Mouse (Mus musculus): Measurements from ENCODE around the gene Padi4.

Gene Padi4

DNA sequence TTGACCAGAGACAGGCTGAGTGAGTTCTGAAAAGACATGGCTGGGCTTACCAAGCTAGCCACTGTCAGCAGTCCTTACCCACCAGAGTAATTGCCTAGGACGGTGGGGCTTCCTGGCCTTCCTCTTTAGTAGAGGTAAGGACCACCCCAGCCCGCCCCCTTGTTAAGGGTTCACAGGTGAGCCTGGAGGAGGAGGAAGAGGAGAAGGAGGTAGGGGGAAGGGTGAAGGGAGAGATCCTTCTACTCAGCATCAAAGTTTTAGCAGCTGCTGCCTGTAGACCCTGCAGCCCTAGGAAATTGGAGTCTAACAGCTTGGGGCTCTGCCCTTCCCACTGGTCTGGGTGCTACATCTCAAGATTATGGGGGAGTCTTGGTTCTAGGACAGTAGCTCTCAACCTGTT, 31.5 kb downstream of the Padi4 start, which contains the start of gene Padi6:
Padi6 (minus strand) TSS at position 101 of the 400 bp plus-strand sequence.
- no peak for DNase-seq (ENCODE audit: extremely low spot score, low read depth, low spot score)

DNA sequence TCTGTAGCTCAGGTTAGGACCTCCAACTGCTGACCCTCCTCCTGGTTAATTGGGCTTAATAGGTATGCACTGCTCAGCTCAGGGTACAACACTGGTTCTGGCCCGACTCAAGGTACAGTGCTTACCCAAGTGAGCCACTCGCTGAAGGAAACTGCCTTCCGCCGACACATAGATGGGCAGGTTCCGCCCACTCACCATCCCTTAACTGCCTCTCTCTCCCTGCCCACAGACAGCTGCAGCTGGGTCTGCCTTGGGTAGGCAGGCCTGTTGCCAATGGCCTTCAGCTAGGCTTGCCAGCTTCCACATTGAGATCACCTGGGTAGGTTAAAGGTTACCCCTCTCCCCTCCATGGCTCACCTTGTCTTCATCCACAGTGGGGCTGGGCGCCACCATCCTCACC, 32.6 kb downstream of the Padi4 start:
- no peak for DNase-seq (ENCODE audit: extremely low spot score, low read depth, low spot score)

DNA sequence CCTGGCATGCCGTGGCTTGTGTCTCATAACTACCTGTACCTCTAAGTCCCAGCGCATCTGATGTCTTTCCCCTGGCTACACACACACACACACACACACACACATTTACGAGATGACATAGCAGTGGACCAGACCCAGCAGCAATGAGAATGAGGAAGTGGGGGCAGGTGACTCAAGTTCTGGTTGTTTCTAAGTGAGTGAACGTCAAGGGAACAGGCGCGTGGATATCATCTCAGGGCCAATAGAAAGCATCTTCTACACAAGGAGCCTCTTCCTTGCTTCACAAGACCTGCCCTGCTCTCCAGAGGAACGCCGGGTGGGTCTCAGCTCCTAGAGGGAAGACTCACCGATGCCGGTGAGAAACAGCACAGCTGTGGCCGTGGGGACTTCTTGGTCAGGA, 33.4 kb downstream of the Padi4 start:
- DNase-seq (ENCODE audit: extremely low spot score, low read depth, low spot score): no peak

DNA sequence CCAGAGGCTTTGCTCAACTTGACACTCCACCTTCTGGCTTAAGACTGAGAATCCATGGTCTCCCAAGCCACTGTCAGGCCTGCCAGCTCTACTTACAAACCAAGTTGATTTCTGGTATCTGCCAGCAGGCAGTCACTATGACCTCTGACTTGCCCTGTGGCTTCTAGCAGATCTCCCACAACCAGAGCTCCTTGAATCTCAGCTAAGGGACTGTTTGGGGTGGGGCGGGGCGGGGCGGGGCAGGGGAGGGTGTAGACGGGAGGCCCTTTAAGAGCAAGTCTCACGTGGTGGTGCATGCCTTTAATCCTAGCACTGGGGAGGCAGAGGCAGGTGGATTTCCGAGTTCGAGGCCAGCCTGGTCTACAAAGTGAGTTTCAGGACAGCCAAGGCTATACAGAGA, 41.2 kb downstream of the Padi4 start:
- no peak for DNase-seq (ENCODE audit: extremely low spot score, low read depth, low spot score)

DNA sequence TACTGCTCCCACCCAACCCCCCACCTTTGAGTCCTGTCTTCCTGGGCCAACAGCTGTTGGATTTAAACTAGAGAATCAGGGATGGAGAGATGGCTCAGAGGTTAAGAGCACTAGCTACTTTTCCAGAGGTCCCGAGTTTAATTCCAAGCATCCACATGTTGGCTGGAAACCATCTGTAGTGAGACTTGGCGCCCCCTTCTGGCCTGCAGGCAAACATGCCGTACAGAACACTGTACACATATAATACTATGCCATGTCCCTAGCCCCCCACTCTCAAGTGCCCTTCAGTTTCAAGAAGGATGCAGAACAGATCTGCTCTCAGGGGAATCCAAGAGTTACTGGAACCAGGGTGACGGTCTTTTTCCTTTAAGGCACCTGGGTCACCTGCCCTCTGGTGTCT, 42.4 kb downstream of the Padi4 start:
- DNase-seq (ENCODE audit: extremely low spot score, low read depth, low spot score): no peak

DNA sequence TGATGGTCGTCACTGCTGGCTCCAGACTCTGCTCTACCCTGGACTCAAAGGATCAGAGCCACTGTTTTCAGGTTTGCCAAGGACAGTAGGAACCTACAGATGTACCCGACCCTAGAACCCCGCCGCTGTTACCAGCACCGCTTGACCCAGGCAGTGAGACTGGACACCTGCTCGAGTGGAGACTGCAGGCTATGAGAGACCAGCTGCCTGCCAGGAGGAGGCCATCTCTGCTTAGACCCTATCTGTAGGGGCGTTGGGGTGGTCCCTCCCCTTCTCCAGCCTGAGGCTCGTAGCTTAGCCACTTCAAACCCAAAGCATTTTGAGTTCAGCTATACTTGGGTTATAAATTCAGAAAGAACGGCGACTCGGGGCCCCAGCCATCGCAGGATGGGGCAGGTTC, 47.1 kb downstream of the Padi4 start:
- no peak for DNase-seq (ENCODE audit: extremely low spot score, low read depth, low spot score)

DNA sequence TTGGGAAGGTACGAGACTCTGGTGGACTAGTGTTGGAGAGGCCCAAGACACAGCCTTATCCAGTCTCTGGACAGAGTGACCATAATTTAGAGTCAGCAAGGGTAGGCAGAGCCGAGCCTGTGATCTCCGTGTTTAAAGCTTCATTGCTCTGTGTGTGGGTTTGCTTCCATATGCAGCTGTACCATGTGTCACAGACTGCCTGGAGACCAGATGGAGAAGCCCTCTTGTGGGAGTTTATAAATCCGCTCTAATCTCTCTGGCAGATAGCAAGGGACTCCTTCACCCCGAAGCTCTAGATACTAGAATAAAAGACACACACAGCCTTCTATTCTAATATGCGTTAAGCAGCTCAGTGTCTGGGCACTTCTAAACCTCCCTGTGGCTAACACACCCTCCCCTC, 49.3 kb downstream of the Padi4 start:
- no peak for DNase-seq (ENCODE audit: extremely low spot score, low read depth, low spot score)

DNA sequence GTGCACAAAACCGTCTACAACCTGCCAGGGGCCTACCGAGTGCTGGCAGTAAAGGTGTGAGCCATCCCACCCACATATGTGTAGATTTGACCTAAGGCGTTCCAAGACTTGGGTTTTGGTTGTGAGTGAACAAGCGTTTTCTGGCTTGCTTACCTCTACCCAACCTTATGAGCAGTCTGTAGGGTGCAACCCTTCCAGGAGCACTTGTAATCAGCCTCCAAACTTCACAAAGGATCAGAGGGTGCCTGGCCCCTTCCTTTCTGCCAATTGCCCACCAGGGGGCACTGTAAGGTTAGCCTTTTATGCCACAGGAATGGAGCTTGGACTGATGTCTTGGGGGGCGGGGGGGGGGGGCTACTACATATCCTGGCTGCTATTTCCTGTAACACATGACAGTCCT, 50.2 kb downstream of the Padi4 start:
- DNase-seq (ENCODE audit: extremely low spot score, low read depth, low spot score): no peak

DNA sequence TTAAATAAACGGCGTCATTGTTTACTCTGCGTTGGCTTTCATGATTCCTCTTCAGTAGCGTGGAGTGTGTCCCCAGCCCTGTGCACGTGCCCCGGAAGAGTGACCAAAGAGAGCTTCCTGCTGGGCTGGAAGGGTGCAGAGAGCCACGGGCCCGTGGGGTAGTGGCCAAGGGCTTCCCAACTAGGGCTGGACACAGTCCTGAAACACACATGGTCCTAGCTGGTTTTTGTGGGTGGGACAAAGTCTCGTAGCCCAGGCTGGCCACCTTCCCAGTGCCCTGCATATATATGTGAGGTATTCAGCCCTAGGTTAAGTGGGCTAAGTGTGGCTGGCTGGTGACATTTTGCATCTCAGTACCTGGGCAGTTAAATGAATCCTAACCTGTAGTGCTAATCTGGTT, 50.8 kb downstream of the Padi4 start:
- no peak for DNase-seq (ENCODE audit: extremely low spot score, low read depth, low spot score)

DNA sequence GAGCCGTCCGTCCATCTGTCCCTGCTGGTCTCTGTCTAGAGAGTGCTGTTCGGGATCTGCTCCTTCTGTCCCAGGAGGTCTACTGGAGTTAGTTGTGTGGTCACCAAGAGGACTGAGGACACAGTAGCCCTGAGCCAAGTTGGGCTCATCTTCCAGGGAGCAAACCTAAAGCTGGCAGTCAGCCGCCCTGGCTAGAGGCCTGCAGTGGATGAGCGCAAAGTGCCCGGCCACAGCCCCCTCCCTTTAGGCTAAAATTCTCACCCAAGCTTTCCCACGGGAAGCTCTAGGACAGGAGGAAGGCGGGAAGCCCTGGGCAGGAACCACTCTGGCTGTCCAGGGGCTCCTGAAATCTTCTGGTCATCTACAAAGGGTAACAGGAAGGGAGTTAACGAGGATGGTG, 51.3 kb downstream of the Padi4 start:
- DNase-seq (ENCODE audit: extremely low spot score, low read depth, low spot score): no peak

DNA sequence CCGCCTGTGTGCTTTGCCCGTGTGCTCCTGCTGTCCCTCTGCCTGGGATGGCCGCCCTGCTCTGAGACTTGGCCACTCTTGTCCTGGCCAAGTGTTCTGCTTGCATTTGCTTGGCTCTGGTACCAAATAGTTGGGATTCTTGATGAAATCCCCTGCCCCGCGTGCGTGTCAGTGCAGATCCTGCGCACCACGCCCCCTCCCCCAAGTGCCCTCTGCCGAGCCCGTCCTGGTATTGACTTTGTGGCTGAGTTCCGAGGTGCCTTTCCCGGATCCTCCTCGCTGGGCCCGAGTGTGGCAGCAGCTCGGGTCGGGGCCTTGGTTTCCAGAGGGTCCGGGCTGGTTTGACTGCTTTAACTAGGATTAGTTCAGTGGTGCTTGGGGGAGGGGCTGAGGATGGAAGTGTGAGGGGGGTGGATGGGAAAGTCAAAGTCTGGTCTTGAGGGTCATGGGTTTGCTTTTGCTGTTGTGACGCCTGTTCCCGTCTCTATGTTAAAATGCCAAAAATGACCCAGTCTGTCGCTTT, 52.0 kb downstream of the Padi4 start:
- DNase-seq (ENCODE audit: extremely low spot score, low read depth, low spot score): no peak

DNA sequence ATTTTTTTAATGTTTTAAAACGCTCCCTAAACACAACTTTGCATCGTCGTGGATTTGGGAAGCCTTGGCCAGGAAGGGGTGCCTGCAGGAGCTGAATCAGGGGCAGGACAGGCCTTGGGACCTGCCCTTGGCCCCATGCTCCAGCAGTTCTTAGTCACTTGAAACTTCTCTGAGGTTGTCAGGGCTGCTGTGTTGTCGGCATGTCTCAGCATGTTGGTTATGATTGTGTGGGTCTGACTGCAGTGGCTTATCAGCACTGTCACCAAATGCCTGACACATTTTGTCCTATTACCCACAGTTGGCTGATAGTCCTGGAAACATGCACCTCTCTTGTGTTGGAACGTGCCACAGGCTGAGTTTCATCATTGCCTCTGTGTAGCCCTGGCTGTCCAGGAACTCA, 53.9 kb downstream of the Padi4 start:
- DNase-seq (ENCODE audit: extremely low spot score, low read depth, low spot score): no peak

DNA sequence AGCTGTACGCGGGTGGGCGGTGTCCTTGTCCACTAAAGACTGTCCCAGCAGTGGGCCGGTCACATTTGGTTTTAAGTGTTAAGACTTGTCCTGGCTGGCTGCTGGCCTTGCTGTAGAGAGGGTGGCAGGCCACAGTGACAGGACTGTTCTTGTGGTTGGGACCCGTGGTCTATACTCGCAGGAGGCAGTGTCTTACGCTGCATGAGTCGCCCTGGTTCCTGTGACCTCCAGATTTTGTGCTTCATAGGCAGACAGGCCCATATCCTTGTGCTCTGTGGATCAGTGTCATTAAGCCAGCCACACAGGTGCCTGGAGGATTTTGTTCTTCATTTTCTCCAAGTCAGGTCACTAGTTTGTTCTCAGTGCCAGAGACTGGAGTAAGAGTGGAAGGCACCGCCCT, 55.6 kb downstream of the Padi4 start:
- no peak for DNase-seq (ENCODE audit: extremely low spot score, low read depth, low spot score)

DNA sequence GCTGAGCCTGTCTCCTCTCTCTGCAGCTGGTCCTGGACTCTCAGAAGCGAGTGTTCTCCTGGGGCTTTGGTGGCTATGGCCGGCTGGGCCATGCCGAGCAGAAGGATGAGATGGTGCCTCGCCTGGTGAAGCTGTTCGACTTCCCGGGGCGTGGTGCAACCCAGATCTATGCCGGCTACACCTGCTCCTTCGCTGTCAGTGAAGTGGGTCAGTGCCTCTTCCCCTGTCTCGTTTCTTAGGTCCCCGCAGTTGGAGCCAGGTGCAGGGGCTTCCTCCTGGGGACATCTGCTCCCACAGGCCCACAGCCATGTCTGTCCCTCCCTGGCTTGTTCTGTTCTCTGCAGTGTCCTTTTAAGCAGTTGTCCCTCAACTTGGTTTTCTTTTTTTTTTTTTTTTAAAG, 57.0 kb downstream of the Padi4 start:
- no peak for DNase-seq (ENCODE audit: extremely low spot score, low read depth, low spot score)

DNA sequence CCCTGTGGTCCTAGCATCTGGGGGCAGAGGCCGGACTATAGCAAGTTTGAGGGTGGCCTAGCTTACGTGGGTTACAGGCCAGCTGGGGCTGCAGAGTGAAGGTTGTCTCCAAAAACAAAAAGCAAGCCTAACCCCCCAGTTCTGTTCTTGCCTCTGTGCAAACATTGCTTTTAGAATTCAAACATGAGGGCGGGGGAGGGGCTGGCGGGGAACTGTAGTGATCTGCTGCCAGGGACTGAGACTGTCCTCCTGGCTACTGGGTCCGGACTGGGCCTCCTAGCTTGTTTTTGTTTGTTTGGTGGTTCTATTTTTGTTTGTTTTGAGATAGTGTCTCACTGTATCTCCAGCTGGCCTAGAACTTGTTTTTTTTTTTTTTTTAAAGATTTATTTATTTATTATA, 59.5 kb downstream of the Padi4 start:
- DNase-seq (ENCODE audit: extremely low spot score, low read depth, low spot score): no peak

DNA sequence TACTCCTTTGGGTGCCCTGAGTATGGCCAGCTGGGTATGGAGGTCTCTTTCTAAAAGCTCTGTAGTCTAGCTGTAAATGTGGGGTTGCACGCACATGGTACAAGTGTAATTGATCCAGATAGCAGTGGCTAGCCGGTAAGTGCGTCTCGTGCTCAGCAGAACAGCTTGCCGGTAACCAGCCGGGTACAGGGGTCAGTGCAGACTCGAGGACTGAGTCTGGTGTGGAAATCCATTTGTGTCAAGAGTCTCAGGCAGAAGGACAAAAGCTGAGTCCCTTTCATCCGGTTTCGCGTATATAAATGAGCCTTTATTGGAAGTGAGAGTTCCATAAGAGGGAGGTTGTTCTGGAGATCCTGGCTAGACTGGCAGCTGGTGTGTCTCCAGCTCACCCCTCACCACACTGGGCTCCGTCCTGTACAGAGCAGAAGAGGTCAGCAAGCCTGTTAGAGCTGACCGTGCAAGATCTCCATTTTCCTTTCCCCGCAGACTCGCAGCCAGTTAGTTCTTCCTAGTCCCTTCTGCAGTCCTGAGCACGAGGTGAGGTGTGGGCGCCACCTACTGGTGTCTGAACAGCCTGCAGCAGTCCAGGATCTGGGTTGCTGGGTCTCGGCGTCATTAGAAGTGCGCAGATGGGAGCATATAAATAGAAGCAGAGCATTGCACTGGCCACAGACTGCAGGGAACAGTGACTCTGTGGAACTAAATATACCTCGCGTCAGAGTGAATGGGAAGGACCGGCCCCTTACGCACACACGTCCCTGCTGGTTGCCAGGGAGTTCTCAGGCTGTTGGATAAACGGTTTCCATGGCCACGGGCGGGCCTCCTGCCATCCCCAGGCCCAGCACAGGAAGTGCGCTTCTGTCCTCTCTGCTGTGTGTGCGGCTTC, 60.3 kb downstream of the Padi4 start:
- DNase-seq (ENCODE audit: extremely low spot score, low read depth, low spot score): no peak

DNA sequence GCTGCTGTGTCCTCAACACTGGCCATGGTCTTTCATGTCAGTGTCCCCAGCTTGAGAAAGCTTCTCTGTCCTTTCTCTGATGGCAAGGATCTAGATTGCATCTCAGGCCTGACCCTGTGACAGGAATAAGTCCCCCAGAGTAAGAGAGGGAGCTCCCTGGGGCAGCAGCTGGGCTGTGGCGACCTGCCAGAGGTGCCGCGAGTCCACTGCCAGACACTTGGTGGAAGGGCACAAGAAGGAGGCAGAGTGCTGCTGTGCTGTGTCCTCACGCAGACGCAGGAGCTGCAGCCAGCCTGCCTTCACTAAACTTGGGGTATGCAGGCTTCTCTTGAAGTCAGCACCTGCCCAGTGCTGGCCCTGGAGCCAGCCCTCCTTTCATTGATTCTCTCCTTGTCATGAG, 62.7 kb downstream of the Padi4 start:
- DNase-seq (ENCODE audit: extremely low spot score, low read depth, low spot score): no peak

DNA sequence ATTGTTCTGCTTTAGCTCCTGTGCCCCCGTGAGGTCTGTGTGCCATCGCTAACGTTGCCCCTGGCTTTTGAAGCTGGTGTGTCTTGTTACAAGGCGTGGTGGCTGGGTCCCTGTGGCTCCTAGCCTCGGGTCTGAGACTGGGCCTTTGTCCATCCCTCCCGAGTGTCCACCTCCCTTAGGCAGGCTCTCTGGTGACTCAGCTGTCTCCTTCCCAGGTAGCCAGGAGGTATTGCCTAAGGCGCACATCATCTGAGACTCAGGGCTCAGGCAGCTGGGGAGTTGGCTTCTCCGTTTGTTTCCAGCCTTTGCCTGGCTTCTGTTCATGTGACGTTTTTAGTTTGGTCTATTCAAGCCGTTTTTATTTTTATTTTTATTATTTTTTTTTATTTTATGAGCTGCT, 63.3 kb downstream of the Padi4 start:
- no peak for DNase-seq (ENCODE audit: extremely low spot score, low read depth, low spot score)

DNA sequence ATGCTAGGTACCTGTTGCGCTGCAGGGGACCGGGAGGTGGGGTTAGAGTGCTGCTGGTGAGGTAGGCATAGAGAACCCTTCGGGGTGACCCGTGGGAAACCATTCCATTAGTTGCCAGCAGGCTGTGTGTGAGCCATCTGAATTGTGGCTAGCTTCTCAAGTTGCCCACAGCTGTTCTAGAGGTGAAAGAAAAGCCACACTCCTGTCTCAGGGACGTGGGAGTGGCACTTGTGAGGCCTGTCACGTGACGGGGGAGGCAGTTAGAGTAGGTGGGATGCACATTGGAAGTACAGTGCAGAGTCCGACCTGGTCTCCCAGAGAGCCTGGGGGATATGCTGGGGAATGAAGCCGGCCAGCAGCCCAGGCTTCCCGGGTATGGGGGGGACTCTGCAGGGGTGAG, 64.4 kb downstream of the Padi4 start:
- no peak for DNase-seq (ENCODE audit: extremely low spot score, low read depth, low spot score)

DNA sequence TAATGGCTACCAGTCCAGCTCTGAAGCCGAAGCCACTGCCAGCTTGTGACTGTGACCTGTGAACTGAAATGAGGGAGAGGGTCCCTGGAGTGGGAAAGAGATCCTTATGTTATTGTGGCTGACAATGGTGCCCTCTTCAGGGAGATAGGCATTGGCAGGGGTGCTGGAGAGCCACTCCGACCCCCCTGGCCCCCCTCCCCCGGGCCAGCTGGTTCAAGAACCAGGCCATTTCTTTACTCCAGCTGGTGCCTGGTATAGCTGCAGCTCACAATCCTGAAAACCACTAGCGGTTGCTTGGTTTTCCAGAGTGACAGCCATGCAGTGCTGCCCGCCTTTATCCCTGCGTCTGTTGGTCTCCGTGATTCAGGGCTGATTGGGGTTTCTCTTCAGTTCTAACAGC, 64.9 kb downstream of the Padi4 start:
- no peak for DNase-seq (ENCODE audit: extremely low spot score, low read depth, low spot score)

DNA sequence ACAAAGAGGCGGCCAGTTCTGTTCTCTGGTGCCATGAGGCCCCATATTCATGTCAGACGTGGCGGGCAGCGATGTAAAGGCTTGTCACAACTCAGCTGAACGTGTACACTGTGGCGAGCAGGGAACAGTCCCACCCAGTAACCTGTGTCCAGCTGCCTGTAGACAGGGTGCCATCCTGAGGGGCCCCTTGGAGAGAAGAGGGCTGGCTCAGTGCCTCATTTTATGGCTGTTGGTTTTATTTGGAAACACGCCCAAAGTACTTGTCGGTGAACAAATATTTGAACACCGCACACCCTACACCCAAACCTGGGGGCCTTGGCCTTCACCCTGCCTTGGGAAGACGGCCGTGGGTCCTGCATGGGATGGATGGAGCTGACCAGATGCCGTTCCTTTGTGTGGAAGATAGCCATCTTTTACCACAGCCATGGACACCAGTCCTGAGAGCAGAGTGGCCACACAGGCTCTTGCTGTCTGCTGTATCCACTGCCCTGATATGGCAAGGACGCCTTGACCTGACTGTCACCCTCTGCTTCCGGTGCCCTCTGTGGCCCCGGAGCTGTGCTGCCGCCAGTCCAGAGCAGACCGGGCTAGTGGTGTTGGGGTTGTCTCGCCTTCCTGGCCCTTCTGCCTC, 65.6 kb downstream of the Padi4 start:
- DNase-seq (ENCODE audit: extremely low spot score, low read depth, low spot score): no peak

DNA sequence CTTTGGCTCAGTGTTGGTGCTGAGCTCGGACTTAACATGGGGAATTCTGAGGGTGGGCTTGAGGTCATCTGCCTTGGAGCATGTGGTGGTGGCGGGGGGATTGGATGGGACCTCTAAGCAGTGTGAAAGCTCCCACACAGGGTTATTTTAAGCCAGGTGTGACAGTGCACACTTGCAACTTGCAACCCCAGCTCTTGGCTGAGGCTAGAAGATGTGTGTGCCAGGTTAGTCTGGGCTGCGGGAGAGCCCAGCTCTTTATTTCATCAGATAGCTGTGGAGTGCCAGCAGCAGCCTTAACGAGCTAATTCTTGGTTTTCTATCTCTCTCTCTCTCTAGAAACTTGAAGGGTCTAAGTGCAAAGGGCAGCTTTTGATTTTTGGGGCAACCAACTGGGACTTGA, 66.4 kb downstream of the Padi4 start:
- DNase-seq (ENCODE audit: extremely low spot score, low read depth, low spot score): no peak
